Mouse (Mus musculus): Measurements from ENCODE around the gene Trappc5.

The Trappc5 gene

GRCm38 (mm10) chr8:3676131-3676992 is at the start of gene Trappc5:
Gene Trappc5 (plus strand): TSS chr8:3676299.
- DNase-seq (ENCODE audit: low read depth, low spot score), result peak; percentile 97

- no peak for DNase-seq (ENCODE audit: low read depth, low spot score)
Observed at GRCm38 (mm10) chr8:3626971-3627370, 49.1 kb upstream of the Trappc5 start.

GRCm38 (mm10) chr8:3628014-3628413 is 48.1 kb upstream of the Trappc5 start:
- DNase-seq (ENCODE audit: low read depth, low spot score), result peak; percentile 67

GRCm38 (mm10) chr8:3630647-3631477 is 45.2 kb upstream of the Trappc5 start, which contains the start of gene Stxbp2:
Gene Stxbp2 (plus strand): TSS chr8:3630955.
- DNase-seq (ENCODE audit: low read depth, low spot score), result peak; percentile 95

DNA sequence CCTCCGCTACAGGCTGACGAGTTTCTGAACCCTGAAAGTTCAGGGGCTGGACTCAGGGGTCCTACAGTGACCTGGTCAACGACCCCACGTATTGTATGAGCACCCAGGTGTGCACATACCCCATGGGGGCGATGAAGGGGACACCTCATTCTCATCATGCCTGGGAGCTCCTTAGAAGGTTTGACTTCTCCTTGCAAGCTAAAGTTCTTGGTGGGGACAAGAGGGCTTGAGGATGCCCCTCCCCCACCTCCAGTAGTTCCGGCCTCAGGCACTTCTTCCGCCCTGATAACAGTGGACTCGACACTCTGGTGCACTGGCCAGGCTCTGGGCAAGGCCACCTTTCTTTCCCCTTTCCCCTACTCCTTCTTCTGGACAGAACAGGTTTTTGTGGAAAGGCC is 44.6 kb upstream of the Trappc5 start:
- DNase-seq (ENCODE audit: low read depth, low spot score), result peak; percentile 38

DNA sequence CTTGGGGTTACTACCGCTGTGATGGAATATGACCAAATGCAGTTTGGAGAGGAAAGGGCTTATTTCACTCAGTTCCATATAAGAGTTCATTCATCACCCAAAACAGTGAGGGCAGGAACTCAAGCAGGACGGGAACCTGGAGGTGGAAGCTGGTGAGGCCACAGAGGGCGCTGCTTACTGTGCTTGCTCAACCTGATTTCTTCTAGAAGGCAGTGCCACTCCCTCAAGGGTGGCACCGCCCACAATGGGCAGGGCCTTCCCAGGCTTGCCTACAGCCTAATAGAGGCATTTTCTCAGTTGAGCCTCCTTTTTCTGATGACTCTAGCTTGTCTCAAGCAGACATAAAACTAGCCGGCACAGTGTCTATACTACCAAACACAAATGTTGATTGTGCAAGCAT is 30.3 kb upstream of the Trappc5 start:
- DNase-seq (ENCODE audit: low read depth, low spot score), result peak; percentile 70

DNA sequence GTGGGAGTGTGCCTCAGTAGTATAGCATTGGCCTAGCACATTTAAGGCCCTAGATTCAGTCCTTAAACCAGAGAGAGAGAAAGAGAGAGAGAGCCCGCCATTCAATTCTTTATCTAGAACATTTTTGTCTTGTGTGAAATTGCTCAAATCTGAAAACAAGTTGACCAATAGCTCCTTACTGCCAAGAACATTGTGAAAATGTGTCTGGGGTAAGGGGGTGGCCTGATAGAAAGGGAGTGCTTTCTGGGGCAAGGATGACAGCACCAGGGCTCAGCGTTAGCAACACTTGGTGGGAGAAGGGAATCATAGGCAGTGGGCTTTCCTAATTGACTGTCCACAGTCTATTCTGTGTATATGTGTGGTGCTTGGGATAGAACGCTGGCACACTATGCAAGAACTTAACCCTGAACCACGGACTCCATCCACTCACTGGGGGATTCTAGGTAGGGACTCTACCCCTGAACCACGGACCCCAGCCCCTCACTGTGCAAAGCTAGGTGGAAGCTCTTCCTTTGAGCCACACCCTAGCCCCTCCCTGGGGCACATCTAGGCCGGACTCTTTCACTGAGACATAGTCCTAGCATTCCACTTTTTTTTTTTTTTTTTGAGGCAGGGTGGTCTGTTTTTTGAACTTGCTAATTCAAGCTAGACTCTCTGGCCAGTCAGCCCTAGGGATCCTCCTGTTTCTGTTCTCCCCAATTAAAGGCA is 29.1 kb upstream of the Trappc5 start:
- no peak for DNase-seq (ENCODE audit: low read depth, low spot score)

DNA sequence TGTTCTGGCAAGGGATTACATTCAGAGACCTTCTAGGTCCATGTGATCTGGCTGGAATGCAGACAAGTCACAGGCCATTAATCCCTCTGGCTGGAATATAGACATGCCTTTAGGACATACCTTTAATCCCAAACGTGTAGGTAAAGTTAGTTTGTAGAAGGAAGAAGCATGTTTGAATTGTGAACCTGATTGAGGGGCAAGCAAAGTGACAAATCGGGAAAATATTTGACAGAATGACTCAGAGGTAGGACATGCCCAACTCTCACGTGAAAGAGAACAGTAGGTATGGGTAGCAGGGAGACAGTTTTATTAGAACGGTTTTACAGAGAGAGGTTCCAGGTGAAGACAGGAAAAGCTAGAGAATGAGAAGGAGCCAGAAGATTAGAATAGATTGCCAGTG is 28.5 kb upstream of the Trappc5 start:
- no peak for DNase-seq (ENCODE audit: low read depth, low spot score)

- DNase-seq (ENCODE audit: low read depth, low spot score), result no peak
Observed at GRCm38 (mm10) chr8:3648268-3648667, 27.8 kb upstream of the Trappc5 start.

- DNase-seq (ENCODE audit: low read depth, low spot score), result no peak
Observed at GRCm38 (mm10) chr8:3648990-3649389, 27.1 kb upstream of the Trappc5 start.

DNA sequence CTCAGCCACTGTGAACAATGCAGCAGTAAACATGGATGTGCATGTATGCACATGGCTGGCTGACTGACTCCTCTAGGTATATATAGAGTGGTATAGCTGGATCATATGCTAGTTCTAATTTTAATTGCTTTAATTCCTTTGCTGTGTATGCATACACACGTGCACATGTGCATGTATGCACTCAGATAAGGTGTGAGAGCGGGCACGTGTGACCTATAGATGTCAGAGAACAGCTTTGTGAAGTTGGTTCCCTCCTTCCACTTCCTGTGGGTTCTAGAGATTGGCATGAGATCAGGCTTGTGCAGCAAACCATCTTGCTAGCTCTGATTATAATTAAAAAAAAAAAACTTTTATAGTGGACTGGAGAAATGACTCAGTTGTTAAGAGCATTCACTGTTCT is 23.3 kb upstream of the Trappc5 start:
- no peak for DNase-seq (ENCODE audit: low read depth, low spot score)

DNA sequence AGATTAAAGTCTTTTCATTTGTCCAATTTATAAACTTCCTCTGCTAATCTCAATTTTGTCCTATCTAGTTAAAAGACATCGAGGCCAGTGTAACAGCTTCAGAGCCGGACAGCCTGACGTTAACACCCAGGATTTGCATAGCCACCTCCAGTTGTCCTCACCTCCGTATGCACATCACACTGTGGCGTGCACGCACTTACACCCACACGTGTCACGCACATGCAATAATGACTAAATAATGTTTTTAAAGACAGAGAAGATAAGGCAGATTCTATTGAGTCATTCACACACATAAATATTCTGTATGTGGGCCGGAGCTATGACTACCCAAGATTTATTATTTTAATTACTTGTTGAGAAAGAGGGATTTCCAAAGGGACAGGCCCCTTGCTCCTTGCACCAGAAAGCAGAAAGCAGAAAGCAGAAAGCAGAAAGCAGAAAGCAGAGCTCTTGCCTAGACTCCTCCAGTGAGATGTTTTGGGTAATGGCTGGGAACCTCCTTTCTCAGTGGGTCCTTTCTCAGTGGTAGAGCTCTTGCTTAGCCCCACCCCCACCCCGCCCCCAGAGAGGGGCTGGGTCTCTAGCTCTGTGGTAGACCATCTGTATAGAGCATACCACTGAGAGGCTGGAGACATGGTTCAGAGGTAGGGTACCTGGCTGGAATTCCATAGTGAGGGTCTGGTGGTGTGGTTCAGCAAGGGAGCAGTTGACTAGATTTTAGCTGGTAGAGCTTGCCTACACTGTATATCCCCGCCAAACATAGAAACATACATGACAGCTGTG is 21.2 kb upstream of the Trappc5 start:
- DNase-seq (ENCODE audit: low read depth, low spot score), result no peak

GRCm38 (mm10) chr8:3655526-3655925 is 20.6 kb upstream of the Trappc5 start, which contains the start of gene Retn:
Gene Retn (plus strand): TSS chr8:3655770.
- DNase-seq (ENCODE audit: low read depth, low spot score), result no peak

DNA sequence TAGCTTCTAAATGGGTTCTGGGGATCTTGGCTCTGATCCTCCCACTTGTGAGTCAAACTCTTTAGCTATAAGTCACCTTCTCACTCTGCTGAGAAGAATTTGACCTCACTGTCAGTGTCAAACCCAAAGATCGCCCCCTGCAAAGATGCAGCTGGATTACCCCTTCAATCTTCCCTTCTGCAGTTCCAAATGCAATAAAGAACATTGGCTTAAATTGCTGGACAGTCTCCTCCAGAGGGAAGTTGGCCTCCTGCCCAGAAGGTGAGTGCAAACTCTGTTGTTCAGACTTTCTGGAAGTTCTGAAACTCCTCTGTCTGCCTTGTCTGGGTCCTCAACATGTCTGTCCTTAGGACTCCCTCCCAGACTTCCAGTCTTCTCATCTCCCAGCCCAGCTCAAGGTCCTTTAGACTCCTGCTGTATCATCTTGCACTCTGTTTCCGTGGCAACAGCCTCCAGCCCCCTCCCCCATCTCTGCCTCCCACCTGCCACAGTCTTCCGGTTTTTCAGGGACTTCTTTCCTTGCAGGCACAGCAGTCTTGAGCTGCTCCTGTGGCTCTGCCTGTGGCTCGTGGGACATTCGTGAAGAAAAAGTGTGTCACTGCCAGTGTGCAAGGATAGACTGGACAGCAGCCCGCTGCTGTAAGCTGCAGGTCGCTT is 19.2 kb upstream of the Trappc5 start:
- DNase-seq (ENCODE audit: low read depth, low spot score), result no peak

DNA sequence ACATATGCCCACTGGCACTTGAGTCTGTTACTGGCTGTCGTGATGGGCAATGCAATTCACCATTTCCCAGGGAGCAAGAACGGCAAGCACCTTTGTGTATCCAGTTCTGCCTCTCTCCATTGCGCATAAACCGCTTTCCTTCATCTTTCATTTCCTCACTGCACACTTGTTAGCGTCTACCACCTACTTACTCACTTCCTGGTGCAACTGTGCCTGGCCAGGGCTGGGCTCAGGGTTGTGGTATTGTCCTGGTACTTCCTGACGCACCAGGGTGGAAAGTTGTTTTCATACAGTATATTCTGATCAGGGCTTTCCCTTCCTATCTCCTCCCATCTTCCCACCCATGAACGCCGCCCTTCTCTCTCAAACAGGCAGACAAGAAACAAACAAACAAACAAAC is 15.2 kb upstream of the Trappc5 start:
- DNase-seq (ENCODE audit: low read depth, low spot score), result no peak

- DNase-seq (ENCODE audit: low read depth, low spot score), result no peak
Observed at GRCm38 (mm10) chr8:3664405-3664804, 11.7 kb upstream of the Trappc5 start.

- DNase-seq (ENCODE audit: low read depth, low spot score), result no peak
Observed at GRCm38 (mm10) chr8:3665507-3665906, 10.6 kb upstream of the Trappc5 start, which contains the start of gene Mcemp1. Gene Mcemp1 (plus strand): TSS chr8:3665754.

GRCm38 (mm10) chr8:3670388-3670787 is 5.7 kb upstream of the Trappc5 start:
- DNase-seq (ENCODE audit: low read depth, low spot score), result peak; percentile 51

- peak; percentile 91 for DNase-seq (ENCODE audit: low read depth, low spot score)
Observed at GRCm38 (mm10) chr8:3671980-3672491, 4.1 kb upstream of the Trappc5 start, which contains the start of gene Fcor. Gene Fcor (minus strand): TSS chr8:3672362.

GRCm38 (mm10) chr8:3674671-3675070 is 1.4 kb upstream of the Trappc5 start:
- no peak for DNase-seq (ENCODE audit: low read depth, low spot score)

Measured in CD4-positive, CD25-positive, alpha-beta regulatory T cell, adult 2 months (primary cell).